Mouse (Mus musculus): ENCODE results near the gene Nudt15.
"Not testable (repeated sequence)": the region's sequence is repeated elsewhere in the genome, so short reads cannot be mapped to it uniquely, and the experiment has no call there.

The Nudt15 gene

DNA sequence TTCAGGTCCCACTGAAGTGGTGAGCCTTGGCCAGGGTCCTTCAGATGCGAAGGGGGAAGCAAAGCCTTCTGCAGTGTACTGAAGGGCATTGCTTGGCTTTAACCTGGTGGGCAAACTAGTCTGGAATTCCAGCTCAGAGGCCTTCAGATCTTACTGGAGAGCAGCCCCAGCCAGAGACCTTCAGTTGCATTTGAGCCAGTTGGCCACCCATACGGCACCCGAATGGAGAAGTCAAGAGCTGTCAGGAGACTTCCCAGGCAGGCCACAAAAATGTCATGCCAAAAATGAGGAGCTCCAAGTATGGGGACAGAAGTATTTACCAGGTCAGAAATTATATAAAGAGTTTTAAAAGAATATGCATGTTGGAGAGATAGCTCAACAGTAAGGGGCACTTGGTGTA is at the start of gene Nudt15:
Nudt15 (minus strand) TSS at position 192 of the 400 bp plus-strand sequence.
- no peak for DNase-seq

DNA sequence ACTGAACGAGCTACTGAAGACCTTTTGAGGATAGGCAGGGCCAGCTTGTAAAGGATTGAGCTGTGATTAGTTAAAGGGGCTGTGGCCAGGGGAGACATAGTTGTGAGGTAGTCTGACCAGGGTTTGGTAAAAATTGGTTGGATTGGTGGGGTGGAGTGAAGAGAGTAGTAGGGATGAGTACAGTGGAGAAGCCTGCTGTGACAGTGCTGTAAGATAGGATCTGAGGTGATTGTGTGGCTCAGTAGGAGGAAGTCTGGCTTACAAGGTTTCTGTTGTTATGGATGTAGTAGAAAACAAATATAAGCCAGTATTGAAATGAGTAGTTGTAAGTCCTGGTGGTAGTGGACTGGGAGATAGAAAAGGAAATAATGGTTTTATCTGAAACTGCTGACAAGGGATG is 44.1 kb upstream of the Nudt15 start:
- DNase-seq: no peak

DNA sequence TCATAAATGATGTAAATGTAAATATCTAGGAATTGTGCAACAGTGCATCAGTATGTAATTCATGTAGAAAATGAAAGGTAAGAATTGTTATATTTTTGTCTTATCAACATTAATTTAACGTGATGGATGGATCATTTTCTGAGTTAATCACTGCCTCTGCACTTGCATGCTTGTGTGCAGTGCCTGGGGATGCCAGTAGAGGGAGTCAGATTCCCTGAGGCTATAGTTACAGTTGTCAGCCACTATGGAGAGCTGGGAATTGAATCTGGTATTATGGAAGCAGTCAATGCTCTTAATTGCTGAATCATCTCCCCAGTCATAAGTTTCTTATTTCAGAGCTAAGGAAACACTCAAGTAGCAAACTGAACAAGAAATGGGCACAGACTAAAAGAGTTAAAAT is 40.0 kb upstream of the Nudt15 start:
- no peak for DNase-seq

DNA sequence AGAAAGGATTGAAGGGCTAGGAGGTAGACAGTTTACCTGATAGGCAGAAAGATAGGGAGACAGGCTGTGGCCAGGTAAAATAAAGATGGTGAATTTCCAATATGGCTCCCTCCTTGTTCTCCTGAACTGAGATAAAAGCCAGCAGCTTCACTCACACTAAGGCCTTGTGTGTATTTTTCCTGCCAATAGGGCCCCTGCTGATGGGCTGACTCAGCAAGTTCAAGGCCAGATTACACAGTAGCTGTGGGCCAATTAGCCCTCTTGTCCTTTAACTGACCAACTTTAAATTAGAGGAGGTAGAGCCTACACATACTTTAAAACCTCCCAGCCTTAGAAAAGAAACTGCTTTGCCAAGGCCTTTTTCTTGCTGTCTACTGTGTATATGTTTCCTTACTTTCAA is 28.3 kb upstream of the Nudt15 start:
- DNase-seq: no peak

DNA sequence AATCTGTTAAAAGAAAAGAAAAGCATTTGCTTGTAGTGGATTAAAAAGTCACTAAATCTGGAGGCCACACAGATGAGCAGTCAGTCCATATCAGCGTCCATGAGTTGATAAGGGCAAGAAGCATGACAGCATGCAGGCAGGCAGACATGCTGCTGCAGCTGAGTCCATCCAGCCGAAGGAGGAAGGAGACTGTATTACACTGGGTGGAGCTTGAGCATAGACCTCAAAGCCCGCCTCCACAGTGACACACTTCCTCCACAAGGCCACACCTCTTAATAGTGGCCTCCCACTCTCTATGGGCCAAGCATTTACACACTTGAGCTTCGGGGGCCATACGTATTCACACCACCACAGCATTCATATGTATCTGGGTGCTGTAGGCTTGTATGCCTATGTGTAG is 26.0 kb upstream of the Nudt15 start:
- DNase-seq: no peak

DNA sequence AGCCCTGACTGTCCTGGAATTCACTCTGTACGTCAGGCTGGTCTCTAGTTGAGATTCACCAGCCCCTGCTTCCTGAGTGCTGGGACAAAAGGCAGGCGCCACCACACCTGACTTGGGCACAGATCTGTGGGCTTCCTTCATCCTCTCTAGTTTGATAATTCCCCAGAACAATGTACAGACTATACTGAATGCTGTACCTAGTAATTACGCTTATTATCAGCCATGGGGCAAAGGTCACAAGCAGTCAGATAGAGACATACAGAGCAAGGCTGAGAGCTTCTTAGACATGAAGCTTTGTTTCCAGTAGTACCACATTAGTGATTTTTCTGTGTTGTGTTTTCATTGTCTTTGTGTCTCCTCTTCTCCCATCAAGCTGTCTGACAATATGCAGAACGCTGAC is 23.1 kb upstream of the Nudt15 start:
- no peak for DNase-seq

DNA sequence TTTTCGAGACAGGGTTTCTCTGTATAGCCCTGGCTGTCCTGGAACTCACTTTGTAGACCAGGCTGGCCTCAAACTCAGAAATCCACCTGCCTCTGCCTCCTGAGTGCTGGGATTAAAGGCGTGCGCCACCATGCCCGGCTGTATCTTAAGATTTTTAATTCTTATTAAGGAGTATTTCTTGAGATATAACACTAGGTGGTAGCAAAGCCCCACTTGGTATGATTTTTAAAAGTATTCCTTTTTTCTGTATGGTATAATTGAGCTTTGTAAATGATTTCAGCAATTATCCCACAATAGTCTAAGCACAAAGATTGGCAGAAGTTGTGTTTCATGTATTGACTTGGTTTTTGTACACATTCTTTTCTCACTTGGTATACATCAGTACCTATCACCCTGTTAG is 21.8 kb upstream of the Nudt15 start:
- not testable (repeated sequence) for DNase-seq

DNA sequence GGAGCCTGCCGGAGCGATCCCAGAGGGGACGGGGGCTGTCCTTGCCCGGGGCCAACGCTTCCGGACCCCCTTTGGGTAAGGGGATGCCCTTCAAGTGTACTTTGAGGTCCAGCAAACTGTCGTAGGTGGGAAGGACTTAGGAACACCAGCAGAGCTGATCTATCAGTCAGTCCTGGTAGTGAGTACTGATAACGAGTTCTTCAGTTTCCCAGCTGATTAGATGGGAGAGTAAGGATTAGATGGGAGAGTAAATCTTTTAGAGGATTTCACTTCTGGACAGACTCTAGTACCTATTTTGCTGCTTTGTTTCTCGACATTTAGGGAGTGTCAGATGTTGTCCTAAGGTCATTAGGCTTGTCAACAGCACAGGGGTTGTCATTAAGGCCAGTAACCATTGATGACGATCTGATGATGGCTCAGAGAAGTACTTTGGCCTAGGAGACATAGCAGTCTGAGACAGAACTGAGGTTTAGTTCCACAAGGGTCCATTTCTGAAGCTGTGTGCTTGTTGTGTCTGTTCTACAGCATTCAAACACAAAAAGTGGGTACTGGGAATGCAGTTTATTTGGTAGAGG is 5.2 kb upstream of the Nudt15 start:
- no peak for DNase-seq

DNA sequence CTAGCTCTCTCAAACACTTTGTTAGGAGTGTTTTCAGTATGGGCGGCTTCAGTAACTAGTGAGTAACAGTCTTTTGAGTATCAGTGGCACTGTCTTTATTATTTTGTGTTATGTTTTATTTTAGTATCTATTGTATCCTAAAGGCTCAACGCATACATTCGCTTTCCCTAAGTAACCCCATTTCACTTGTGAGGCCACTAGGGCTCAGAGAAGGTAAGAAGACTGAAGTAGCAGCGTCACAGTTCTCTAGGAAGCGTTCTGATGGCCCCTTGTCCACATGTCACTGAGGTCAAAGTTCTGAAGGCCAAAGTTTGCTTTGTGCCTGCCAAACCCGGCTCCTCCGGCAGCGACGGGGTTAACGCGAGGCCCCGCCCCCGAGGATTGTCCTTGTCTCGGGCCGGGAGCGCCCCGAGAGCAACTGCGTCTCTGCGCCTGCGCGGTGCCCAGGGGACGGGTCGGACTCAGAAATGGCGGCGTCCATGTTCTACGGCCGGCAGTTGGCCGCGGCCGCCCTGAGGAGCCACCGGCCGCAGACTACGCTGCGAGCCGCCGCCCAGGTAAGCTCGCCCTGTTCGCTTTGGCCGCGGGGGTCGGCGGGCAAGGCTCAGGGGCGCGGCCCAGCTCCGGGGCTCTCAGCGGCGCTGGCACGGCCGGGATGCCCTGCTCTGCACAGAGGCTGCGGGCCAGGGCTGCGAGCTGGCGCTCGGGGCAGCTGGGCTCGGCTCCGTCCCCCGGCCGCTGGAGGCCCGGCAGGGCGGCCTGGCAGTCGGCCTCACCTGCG is 4.5 kb upstream of the Nudt15 start:
- DNase-seq: peak; percentile 84 to 86

DNA sequence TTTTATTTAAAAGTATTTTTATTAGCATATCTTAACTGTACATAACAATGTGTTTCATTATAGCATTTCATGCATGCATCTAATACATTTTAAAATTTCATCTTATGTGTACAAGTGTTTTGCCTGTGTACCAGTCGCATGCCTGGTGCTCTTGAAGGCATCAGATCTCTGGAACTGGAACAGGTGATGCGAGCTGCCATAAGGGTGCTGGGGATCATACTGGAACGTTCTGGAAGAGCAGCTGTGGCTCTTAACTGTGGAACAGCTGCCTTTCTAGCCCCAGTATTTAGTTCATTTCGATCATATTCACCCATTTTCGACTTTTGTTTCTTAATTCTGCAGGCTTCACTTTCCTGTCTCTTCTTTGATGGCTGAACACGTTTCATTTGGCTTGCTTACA is 3.1 kb upstream of the Nudt15 start:
- no peak for DNase-seq

DNA sequence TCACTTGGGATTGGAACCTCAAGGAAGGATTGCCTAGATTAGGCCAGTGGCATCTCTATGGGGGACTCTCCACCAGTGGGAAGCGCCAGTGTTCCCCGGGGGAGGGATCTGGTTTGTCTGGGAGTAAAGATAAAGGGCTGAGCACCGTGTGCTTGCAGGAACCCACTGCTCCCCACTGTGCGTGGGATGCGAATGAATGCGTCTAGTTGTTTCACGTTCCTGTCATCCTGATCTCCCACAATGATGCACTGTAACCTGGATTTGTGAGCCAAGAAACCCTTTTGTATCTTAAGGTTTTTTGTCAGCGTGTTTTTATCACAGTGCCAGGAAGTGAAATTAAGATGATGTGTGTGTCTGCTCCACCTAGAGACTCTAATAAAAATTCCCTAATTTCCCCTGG is 2.7 kb upstream of the Nudt15 start:
- no peak for DNase-seq

DNA sequence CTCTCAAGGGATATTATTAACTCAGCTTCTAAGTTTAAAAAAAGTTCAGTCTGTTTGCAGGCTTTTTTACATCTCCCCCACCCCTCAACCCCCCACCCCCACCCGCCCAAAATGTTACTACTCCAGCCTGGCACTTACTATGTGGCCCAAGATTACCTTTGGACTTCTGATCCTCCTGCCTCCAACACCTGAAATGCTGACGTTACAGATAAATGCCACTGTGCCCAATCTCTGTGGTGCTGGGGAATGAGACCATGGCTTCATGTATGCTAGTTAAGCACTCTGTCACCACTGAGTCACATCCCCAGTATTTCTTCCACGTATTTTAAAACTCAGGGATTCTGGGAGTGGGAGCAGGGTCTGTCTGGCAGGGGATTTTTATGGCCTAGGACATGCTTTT is 2.2 kb upstream of the Nudt15 start:
- no peak for DNase-seq

DNA sequence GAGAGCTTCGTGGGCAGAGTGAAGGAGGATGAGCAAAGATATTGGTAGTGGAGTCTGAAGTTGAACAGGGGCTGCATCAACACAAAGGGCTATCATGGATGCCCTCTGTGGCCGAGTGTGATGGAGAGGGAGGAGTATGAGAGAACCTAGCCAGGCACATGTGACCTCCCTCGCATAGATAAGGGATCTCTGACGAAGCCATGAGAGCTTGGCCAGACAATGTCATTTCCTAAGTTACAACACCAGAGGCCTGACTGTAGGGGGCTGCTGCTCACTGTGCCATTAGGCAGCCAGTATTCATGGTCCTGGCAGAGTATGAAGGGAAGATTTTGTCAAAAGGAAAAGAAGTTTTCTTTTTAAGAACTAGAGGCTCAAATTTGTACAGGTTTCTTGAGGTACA is 1.0 kb downstream of the Nudt15 start:
- no peak for DNase-seq

DNA sequence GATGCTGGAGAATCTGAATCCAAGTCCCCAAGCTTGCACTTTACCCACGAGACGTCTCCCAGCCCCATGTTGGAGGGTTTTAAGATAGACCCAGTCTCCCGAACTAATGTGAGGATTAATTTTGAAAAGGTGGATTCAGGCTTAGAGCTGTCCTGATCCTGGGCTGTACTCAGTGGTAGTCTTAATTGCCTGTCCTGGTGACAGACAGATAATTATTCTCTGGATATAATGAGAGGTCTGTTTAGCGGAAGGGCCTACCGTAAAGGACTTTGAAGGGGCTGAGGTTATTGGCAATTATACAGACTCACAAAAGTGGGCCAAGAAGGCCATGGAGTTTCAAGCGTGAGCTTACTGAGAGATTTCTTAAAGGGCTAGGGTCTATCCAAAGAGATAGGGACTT is 4.3 kb downstream of the Nudt15 start:
- no peak for DNase-seq

DNA sequence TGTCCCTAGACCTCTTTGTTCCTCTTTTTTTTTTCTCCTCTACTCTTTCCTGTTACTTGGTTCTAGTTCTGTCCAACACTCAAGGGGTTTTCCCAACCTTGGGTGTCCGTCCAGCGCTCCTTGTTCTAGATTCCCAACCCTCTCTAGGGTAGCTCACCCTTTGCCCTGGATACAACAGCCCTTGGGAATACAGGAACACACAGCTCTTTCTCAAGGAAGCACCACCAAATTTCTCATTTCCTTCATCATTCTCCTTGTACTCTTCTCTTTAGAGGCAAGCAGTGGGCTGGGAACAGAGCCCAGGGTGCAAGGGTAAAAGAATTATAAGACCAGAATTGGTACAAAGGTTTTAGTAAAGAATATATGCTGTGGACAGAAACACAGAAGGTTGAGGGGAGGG is 12.4 kb downstream of the Nudt15 start:
- DNase-seq: no peak

DNA sequence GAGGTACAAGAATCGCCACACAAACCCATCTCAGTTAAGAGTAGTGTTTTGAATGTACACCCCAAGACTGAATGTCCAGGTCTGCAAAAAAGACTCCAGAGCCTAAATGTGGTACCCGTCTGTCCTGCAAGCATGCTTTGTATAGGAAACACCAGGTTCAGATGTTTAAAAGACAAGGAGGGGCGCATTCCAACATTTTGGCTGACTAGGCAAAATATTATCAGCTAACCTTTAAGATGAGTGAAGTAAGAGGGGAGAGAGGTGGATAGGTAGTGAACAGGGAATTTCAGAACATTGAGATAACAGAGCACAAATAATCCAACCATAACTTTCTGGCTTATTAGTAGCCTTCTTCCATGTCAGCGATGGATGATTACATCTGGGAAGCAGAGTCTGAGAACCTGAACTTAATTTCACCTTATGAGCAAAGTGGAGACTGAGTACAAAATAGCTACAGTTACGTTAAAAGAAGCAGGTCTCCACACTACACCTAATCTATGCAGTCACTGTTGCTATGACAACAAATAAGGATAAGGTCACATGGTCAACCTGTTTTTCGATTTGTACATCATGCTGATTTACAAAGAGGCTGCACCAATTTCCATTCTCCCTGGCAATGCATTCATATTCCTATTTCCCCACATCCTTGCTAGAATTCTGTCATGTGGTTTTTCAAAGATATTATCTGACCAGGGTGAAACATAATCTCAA is 14.1 kb downstream of the Nudt15 start:
- no peak for DNase-seq

DNA sequence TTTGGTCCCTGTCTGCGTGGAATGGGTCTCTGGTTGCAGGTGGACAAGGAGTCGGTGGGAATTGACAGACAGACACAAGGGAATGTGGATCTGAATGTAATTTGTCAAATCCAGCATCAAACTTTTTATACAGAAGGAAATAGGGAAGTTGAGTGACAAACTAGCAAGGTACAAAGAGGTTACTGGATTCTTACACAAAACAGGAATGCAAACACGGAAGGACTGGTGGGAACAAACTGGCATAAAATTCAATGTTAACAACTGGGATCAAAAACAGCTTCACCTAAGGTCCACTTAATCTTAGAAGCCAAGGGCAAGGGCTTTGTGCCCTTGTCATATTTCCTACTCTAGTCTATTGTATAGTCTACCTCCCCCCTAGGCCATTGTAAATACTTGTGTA is 19.4 kb downstream of the Nudt15 start:
- DNase-seq: not testable (repeated sequence)

DNA sequence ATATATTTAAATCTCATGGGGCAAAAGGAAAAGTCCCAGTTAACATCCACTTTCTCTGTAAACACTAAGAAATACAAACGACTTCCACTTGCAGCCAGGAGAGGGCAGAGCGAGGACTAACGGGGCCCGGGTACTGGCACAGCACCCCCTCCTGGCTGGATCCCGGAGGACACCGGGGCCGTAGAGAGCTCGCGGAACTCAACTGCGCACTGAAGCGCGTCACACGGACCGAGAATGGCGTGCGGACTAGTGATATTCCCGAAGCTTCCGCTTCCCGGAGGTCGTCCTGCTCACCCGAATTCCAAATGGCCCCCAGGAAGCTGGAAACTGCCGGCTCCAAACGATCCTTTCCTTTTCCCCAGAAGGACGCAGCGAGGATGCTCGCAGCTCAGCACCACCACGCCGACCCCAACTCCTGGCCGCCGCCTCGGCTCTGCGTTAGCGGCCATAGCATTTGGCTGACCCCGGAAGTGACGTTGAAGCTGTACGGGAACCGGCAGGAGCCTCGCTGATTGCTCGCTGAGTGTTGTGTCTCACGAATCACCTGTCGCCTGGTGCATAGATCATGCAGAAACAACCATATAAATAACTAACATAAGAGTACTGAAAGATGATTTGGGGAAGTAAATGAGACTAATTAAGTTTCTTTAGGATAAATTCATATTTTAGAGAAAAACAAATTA is 23.1 kb downstream of the Nudt15 start, which contains the start of gene Sucla2:
Sucla2 (plus strand) TSS at position 554 of the 683 bp plus-strand sequence.
- peak; percentile 77 to 84 for DNase-seq

DNA sequence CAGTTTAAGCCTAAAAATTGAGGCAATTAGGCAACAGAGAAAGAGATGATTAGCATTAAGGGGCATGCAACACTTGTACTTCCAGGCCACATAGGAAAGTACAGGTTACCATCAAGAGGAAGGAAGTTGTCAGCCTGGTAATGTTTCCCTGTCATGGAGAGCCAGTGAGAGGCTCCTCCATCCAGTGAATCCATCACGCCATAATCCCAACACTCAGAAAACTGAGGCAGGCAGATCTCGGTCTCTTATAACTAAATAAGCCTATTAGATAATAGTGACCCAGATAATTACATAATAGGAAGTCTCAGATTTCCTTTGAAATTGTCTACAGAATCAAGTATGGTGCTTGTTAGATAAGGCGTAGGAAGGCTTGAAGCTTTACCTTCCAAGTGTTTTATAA is 23.9 kb downstream of the Nudt15 start:
- no peak for DNase-seq

DNA sequence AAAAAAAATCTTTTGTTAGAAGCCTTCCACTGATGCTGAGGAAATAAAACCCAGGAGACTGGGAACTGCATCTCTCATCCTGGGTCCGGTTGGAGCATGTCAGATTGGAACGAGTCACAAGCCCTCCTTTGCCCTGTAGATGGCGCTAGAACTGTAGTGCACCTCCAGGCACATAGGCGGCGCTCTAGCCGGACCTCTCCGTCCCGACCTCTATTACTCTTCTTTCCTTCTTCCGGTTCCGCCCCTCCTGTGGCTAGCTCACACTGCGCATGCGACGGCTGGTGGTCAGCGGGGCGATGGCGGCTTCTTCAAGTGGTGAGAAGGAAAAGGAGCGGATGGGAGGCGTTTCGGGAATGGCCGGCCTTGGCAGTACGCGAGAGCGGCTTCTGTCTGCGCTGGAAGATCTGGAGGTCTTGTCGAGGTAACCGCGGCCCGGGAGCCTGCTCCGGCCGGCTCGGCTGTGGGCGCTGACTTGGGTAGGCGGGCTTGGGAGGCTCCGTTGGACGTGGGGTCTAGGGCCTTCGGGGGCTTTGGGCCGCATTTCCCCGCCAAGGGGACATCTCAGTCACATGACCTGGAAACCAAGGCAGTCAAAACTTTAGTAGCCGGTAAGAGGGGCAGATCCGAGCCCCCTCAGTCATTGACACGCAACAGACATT is 38.1 kb downstream of the Nudt15 start, which contains the start of gene Med4:
Med4 (plus strand) TSS at position 261 of the 659 bp plus-strand sequence.
- peak; percentile 80 to 88 for DNase-seq

DNA sequence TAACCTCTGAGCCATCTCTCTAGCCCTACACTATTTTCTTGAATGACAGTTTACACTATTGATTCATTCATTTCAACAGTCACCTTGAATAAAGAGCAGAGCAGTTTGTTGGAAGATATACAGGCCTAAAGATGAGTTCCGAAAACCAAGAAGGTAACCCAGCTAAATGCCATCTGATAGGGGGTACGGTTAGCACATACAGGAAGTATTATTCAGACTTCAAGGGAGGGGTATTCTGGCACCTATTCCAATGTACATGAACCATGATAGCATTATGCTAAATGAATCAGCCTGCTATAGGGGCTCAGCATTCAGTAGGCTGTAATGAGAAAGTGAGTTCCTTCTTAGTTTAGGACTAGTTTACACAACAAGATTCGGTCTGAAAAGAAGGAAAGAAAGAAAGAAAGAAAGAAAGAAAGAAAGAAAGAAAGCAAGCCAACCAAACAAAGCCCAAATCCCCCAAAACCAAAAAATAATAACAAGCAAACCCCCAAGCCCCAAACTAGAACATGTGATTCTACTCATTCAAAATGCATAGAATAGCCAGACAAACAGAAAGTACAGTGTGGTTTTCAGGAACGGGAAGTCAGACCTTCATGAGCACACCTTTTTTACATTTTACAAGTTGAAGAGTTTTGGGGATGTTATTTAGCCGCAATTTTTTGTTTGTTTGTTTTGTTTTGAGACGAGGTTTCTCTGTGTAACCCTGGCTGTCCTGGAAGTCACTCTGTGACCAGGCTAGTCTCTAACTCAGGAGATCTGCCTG is 39.2 kb downstream of the Nudt15 start:
- no peak for DNase-seq

All from thymus, adult 18-20 months (tissue).